11 mouse cellular contexts compared by ENCODE assay signal in the genomic region with DNA sequence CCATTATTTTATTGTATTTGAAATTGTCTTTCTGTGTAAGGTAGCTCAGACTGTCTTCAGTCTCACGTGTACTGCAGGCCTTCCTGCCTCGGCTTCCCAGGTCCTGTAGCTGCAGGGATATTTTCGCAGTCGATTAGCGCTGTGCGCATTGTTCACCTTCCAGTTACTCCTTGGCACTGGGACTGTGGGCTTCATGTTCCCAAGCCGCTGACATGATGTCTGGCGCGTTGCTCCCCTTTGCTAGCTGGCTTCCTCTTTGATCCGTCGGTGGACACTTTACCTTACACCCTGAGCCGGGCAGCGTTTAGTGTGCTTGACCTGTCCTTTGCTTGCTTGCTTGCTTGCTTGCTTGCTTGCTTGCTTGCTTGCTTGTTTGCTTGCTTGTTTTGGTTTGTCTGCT. TPM values are rescaled to one million over a fixed set of nuclear protein-coding genes. Genes with fewer than 3 reads are reported as not detected.
A peak's percentile ranks its signal among the peaks of the same experiment; 100 is the strongest.
DNase-seq lines count a peak whose midpoint lies in the region; ATAC-seq lines count a peak whose summit lies in the region.
"Had no signal": no experiment of that assay in that cellular context is flagged by ENCODE, and none has a peak within 500 bp of the region (broad histone marks: within the 10 kb centered on the region; RNA-seq: fewer than 3 reads in every experiment).

No protein-coding gene starts in this region.

- H3K9me3 ChIP-seq in hindbrain, embryonic 12.5 days (replicated peaks) = no peaks in the 10 kb centered on the region
- no peaks in the 10 kb centered on the region for H3K9me3 ChIP-seq in hindbrain, embryonic 10.5 days
- H3K9me3 ChIP-seq in midbrain, embryonic 10.5 days (replicated peaks) = no peaks in the 10 kb centered on the region
- no peaks in the 10 kb centered on the region for H3K9me3 ChIP-seq in midbrain, embryonic 15.5 days
- H3K9me3 ChIP-seq in limb, embryonic 15.5 days = no peaks in the 10 kb centered on the region
- no peaks in the 10 kb centered on the region for H3K9me3 ChIP-seq in forebrain, embryonic 13.5 days (replicated peaks)

- peak overlapping the region; percentile 8; the same call in 1 of the 2 replicates for H3K27ac ChIP-seq in hindbrain, embryonic 12.5 days
- H3K27ac ChIP-seq in hindbrain, embryonic 10.5 days = no peak overlapping the region; the same call in 1 of the 2 replicates
- 0 out of 2 replicates have a peak overlapping the region, but pooled peaks have one; percentile 9 for H3K27ac ChIP-seq in midbrain, embryonic 10.5 days (replicated peaks)
- H3K27ac ChIP-seq in midbrain, embryonic 15.5 days = no peak overlapping the region
- 0 out of 2 replicates have a peak overlapping the region, but pooled peaks have one; percentile 11 for H3K27ac ChIP-seq in limb, embryonic 15.5 days
- H3K27ac ChIP-seq in forebrain, embryonic 13.5 days = no peak overlapping the region
- H3K27ac ChIP-seq: hindbrain, postnatal 0 days had no signal

- H3K36me3 ChIP-seq in hindbrain, embryonic 12.5 days = no peaks in the 10 kb centered on the region
- H3K36me3 ChIP-seq in hindbrain, embryonic 10.5 days = 0 out of 2 replicates have a peak, but pooled peaks cover 4% of the 10 kb centered on the region
- no peaks in the 10 kb centered on the region; the same call in 1 of the 2 replicates for H3K36me3 ChIP-seq in midbrain, embryonic 10.5 days
- H3K36me3 ChIP-seq in midbrain, embryonic 15.5 days (replicated peaks) = no peaks in the 10 kb centered on the region
- H3K36me3 ChIP-seq in limb, embryonic 15.5 days = no peaks in the 10 kb centered on the region
- H3K36me3 ChIP-seq in forebrain, embryonic 13.5 days (ENCODE audit: poor library complexity, severe bottlenecking) = peaks cover 4% of the 10 kb centered on the region; the same call in 1 of the 2 replicates

- no peaks in the 10 kb centered on the region for H3K27me3 ChIP-seq in hindbrain, embryonic 12.5 days
- no peaks in the 10 kb centered on the region for H3K27me3 ChIP-seq in hindbrain, embryonic 10.5 days (ENCODE audit: insufficient read depth, poor library complexity, severe bottlenecking)
- no peaks in the 10 kb centered on the region for H3K27me3 ChIP-seq in midbrain, embryonic 10.5 days (ENCODE audit: low read depth, poor library complexity, severe bottlenecking)
- no peaks in the 10 kb centered on the region for H3K27me3 ChIP-seq in midbrain, embryonic 15.5 days (replicated peaks)
- H3K27me3 ChIP-seq in limb, embryonic 15.5 days = no peaks in the 10 kb centered on the region
- H3K27me3 ChIP-seq in forebrain, embryonic 13.5 days = no peaks in the 10 kb centered on the region

- H3K9ac ChIP-seq in hindbrain, embryonic 12.5 days = no peak overlapping the region
- H3K9ac ChIP-seq in midbrain, embryonic 15.5 days = no peak overlapping the region
- no peak overlapping the region for H3K9ac ChIP-seq in limb, embryonic 15.5 days
- H3K9ac ChIP-seq in forebrain, embryonic 13.5 days = no peak overlapping the region

- no peak overlapping the region for H3K4me2 ChIP-seq in hindbrain, embryonic 12.5 days (replicated peaks)
- no peak overlapping the region for H3K4me2 ChIP-seq in midbrain, embryonic 15.5 days
- H3K4me2 ChIP-seq in limb, embryonic 15.5 days = no peak overlapping the region
- H3K4me2 ChIP-seq in forebrain, embryonic 13.5 days = no peak overlapping the region

- peaks cover 52% of the 10 kb centered on the region for H3K4me1 ChIP-seq in hindbrain, embryonic 12.5 days
- H3K4me1 ChIP-seq in hindbrain, embryonic 10.5 days (replicated peaks) = peaks cover 44% of the 10 kb centered on the region
- peaks cover 38% of the 10 kb centered on the region for H3K4me1 ChIP-seq in midbrain, embryonic 10.5 days
- peaks cover 41% of the 10 kb centered on the region for H3K4me1 ChIP-seq in midbrain, embryonic 15.5 days
- peaks cover 69% of the 10 kb centered on the region for H3K4me1 ChIP-seq in limb, embryonic 15.5 days
- H3K4me1 ChIP-seq in forebrain, embryonic 13.5 days = peaks cover 36% of the 10 kb centered on the region

- WGBS in hindbrain, embryonic 12.5 days = 82% methylated on average over 13 of the region's 13 CpGs
- 88% methylated on average over 13 of the region's 13 CpGs for WGBS in hindbrain, embryonic 10.5 days
- WGBS in midbrain, embryonic 10.5 days = 91% methylated on average over 13 of the region's 13 CpGs
- 79% methylated on average over 13 of the region's 13 CpGs for WGBS in midbrain, embryonic 15.5 days
- WGBS in limb, embryonic 15.5 days = 81% methylated on average over 13 of the region's 13 CpGs
- WGBS in forebrain, embryonic 13.5 days = 81% methylated on average over 13 of the region's 13 CpGs

- no peak for ATAC-seq in hindbrain, embryonic 12.5 days (ENCODE audit: low FRiP score)
- ATAC-seq in midbrain, embryonic 15.5 days (replicated peaks) = no peak
- no peak for ATAC-seq in limb, embryonic 15.5 days (ENCODE audit: insufficient number of reproducible peaks, low FRiP score, low TSS enrichment, low read depth)
- no peak for ATAC-seq in forebrain, embryonic 13.5 days
- ATAC-seq: hindbrain, postnatal 0 days had no signal

- DNase-seq in hindbrain, embryonic 10.5 days (ENCODE audit: low spot score) = no peak
- no peak for DNase-seq in midbrain, embryonic 10.5 days (ENCODE audit: low spot score)
- DNase-seq in frontal cortex, adult 2 months (ENCODE audit: extremely low spot score in 1 of 2, low spot score in 1 of 2) = no peak
- DNase-seq: cerebellum, postnatal 36 days; gastrocnemius, postnatal 10 days; kidney, postnatal 36 days had no signal

- H3K4me3 ChIP-seq in hindbrain, embryonic 12.5 days = no peak overlapping the region
- H3K4me3 ChIP-seq in hindbrain, embryonic 10.5 days = no peak overlapping the region
- no peak overlapping the region for H3K4me3 ChIP-seq in midbrain, embryonic 10.5 days
- H3K4me3 ChIP-seq in midbrain, embryonic 15.5 days = no peak overlapping the region
- H3K4me3 ChIP-seq in limb, embryonic 15.5 days = no peak overlapping the region
- H3K4me3 ChIP-seq in forebrain, embryonic 13.5 days = no peak overlapping the region

RNA-seq across cellular contexts. Expression of gene Ptpn1, which starts 16.7 kb away (rescaled TPM):
- polyA plus RNA-seq in hindbrain, embryonic 12.5 days (2016; fragmentation: Nextera tagmentation; extraction: Ambion mirVana) = 96.9 and 118 TPM in 2 replicates
- polyA plus RNA-seq in hindbrain, embryonic 10.5 days (2016; fragmentation: Nextera tagmentation; extraction: Ambion mirVana) = 75.9 and 86.1 TPM in 2 replicates
- 79.2 and 79.8 TPM in 2 replicates for polyA plus RNA-seq in midbrain, embryonic 10.5 days (2016; fragmentation: Nextera tagmentation; extraction: Ambion mirVana)
- 73.6 and 74.5 TPM in 2 replicates for polyA plus RNA-seq in midbrain, embryonic 15.5 days (2015; fragmentation: Nextera tagmentation; extraction: Ambion mirVana)
- polyA plus RNA-seq in limb, embryonic 15.5 days (2015; fragmentation: Nextera tagmentation; extraction: Ambion mirVana) = 50.2 and 55.6 TPM in 2 replicates
- polyA plus RNA-seq in frontal cortex, adult 2 months (2012; rRNA removed) = 45.7 and 45.8 TPM in 2 replicates
- 94.4 and 104 TPM in 2 replicates for polyA plus RNA-seq in forebrain, embryonic 13.5 days (2015; fragmentation: Nextera tagmentation; extraction: Ambion mirVana)

Comparison
In these comparisons a context has a peak if more than half of its experiments do, and no peak if none do; other contexts are left out.
1. H3K27ac ChIP-seq: peak in hindbrain, embryonic 12.5 days (single experiment), midbrain, embryonic 10.5 days (single experiment) and limb, embryonic 15.5 days (single experiment); none in hindbrain, embryonic 10.5 days (single experiment), midbrain, embryonic 15.5 days (single experiment) and forebrain, embryonic 13.5 days (single experiment).